Mouse (Mus musculus) cerebellum, adult 2 months (tissue): ENCODE results near the gene Mlf1. TPM values are rescaled to one million over a fixed set of nuclear protein-coding genes. Genes with fewer than 3 reads are reported as not detected.

Experiments
- DNase-seq, 2 experiments: peaks; one replicate each; pipeline ENCODE4 v3.0.0; 2021
- H3K27ac ChIP-seq: fragments of 200-500 bp; 2 replicates; pipeline ENCODE4 v1.5.1; 2012; ENCODE audit warnings: low read length, control low read depth, inconsistent platforms; ENCODE audit not compliant: insufficient read depth
- H3K27me3 ChIP-seq: fragments of 200-500 bp; 2 replicates; pipeline ENCODE4 v1.6.1; 2012; ENCODE audit warnings: inconsistent platforms, mild to moderate bottlenecking, low read length, moderate library complexity; ENCODE audit not compliant: control insufficient read depth, insufficient read depth
- H3K4me1 ChIP-seq: fragments of 200-500 bp; 2 replicates; pipeline ENCODE4 v1.6.1; 2011; ENCODE audit warnings: low read length; ENCODE audit not compliant: control insufficient read depth, insufficient read depth
- H3K4me3 ChIP-seq: fragments of 200-500 bp; replicated peaks from 2 replicates; pipeline ENCODE3; 2011; ENCODE audit warnings: mild to moderate bottlenecking, low read depth, low read length, control low read depth; ENCODE audit not compliant: insufficient read depth
- CTCF ChIP-seq: fragments of 200-500 bp; IDR thresholded peaks from 2 replicates; pipeline ENCODE4 v1.5.1; 2011; ENCODE audit warnings: low read depth, mild to moderate bottlenecking, control low read depth, low read length, moderate library complexity, borderline replicate concordance; ENCODE audit not compliant: insufficient read depth
- POLR2A ChIP-seq: fragments of 200-500 bp; IDR thresholded peaks from 2 replicates; pipeline ENCODE4 v1.6.1; 2011; ENCODE audit warnings: low read length, control low read depth, borderline replicate concordance; ENCODE audit not compliant: insufficient read depth
- WGBS: fragments of 180-500 bp; shearing (Covaris S2); methylation state at CpG from one replicate; pipeline ENCODE4 v1.1.7; 2018; 5-methylcytosine and 5-hydroxymethylcytosine counted together
- polyA plus RNA-seq: library from polyadenylated mRNA; depleted of rRNA; stranded (reverse); fragments of >200 nt; gene quantifications from 2 replicates; pipeline ENCODE4 v1.2.3, GENCODE M21; 2012; rRNA removed

Gene Mlf1
- 1.6 and 2.3 TPM in 2 replicates for polyA plus RNA-seq

DNA sequence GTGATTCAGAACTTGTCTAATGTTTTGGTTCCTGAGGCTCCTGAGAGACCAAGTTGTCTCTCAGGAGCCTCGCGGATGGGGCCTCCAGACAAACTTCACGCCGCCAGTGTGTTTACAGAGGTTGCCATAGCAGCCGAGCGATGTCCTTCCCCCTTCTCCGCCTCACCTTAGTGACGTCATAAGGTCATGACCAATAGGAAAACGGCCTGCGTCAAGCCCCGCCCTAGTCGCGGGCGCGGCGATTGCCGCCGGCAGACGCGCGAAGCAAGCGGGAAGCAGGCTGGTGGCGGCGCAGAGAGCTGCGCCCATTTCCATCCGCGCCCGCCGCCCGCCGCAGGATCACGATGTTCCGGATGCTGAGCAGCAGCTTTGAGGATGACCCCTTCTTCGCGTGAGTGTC lies at the start of gene Mlf1:
Gene Mlf1 (plus strand): TSS at position 226 of the 400 bp plus-strand sequence.
- TF ChIP-seq POLR2A (no peak), CTCF (no peak)
- WGBS, result under 1% methylated on average over 35 of the region's 35 CpGs

DNA sequence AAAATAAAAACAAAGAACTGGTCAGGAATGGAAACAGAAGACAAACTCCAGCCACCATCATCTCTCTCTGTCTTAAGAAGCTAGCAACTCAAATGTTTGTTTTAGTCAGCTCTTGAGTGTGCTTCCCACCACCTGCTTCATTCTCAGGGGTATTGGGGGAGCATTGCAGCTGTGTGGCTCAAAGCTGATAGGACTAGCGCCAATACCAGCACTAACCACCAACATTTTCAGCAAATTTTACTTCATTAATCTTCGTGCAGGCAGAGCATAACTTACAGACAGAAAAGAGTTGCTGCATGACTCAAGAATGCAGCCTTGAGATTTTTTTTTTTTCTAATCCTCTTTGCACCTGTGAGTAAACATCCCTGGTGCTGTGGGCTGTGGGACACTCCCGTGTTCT lies 34.3 kb upstream of the Mlf1 start:
- no peak for DNase-seq
- TF ChIP-seq POLR2A (no peak), CTCF (no peak)
- Histone ChIP-seq H3K27ac (no peak overlapping the region), H3K4me3 (no peak overlapping the region), H3K4me1 (no peaks in the 10 kb centered on the region), H3K27me3 (no peaks in the 10 kb centered on the region)
- WGBS, result 68% methylated on average over 3 of the region's 3 CpGs

More for the DNA sequence above, at the start of gene Mlf1:
- no peaks in the 10 kb centered on the region for H3K4me1 ChIP-seq
- peak within 1 kb of the TSS; percentile 50 for H3K4me3 ChIP-seq
- H3K27ac ChIP-seq, result no peak within 1 kb of the TSS
- DNase-seq, result peak; percentile 88 to 89
- H3K27me3 ChIP-seq, result no peaks in the 10 kb centered on the region

- Histone ChIP-seq H3K4me1 (no peaks in the 10 kb centered on the region), H3K27ac (no peak overlapping the region), H3K4me3 (no peak overlapping the region), H3K27me3 (no peaks in the 10 kb centered on the region)
- no peak for DNase-seq
- 69% methylated on average over 7 of the region's 7 CpGs for WGBS
- TF ChIP-seq CTCF, result no peak
- no peak for TF ChIP-seq POLR2A
Observed at GRCm38 (mm10) chr3:67340921-67341320, 33.0 kb upstream of the Mlf1 start.

DNA sequence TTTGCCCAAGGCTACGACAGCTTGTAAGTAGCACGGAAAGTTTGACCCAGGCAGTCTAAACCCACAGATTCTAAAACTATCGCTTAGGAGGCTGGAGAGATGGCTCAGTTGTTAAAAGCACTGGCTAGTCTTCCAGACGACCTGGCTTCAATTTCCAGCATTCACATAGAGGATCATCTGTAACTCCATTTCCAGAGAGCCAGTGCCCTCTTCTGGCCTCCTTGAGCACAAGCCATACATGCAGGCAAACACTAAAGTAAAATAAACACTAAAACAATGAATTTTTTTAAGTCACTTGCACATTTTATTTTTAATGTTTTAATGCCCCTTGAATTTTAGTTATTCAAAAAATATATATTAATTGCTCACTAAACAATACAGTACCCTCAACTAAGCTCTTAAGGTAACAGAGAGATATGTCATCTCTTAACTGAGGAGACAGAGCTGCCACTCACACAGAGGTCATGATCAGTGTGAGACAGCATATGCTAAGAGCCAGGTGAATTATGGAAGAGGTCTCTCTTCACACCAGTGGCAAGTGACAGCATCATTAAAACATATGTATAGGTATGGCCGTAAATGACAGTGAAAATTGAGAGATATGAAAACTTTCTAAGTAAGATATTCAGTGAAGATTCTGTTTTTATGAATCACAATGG lies 30.8 kb upstream of the Mlf1 start:
- TF ChIP-seq POLR2A (no peak), CTCF (peak; percentile 13; the same call in 1 of the 2 replicates)
- Histone ChIP-seq H3K4me3 (no peak overlapping the region), H3K4me1 (no peaks in the 10 kb centered on the region), H3K27me3 (no peaks in the 10 kb centered on the region), H3K27ac (no peak overlapping the region)
- DNase-seq, result no peak
- 61% methylated on average over 5 of the region's 5 CpGs for WGBS

GRCm38 (mm10) chr3:67344599-67344998 lies 29.3 kb upstream of the Mlf1 start:
- Histone ChIP-seq H3K4me3 (no peak overlapping the region), H3K4me1 (no peaks in the 10 kb centered on the region), H3K27me3 (no peaks in the 10 kb centered on the region), H3K27ac (no peak overlapping the region)
- TF ChIP-seq CTCF (peak; percentile 62; the same call in 1 of the 2 replicates), POLR2A (no peak)
- WGBS, result 8% methylated on average over 2 of the region's 2 CpGs
- DNase-seq, result peak; percentile 34 to 48

GRCm38 (mm10) chr3:67346674-67347073 lies 27.2 kb upstream of the Mlf1 start:
- 53% methylated on average over 2 of the region's 2 CpGs for WGBS
- H3K27me3 ChIP-seq, result no peaks in the 10 kb centered on the region
- no peaks in the 10 kb centered on the region for H3K4me1 ChIP-seq
- no peak for DNase-seq
- H3K27ac ChIP-seq, result no peak overlapping the region
- H3K4me3 ChIP-seq, result no peak overlapping the region
- TF ChIP-seq POLR2A, result no peak
- no peak for TF ChIP-seq CTCF

GRCm38 (mm10) chr3:67351406-67352127 lies 22.3 kb upstream of the Mlf1 start:
- Histone ChIP-seq H3K4me3 (no peak overlapping the region), H3K27ac (no peak overlapping the region), H3K27me3 (no peaks in the 10 kb centered on the region), H3K4me1 (no peaks in the 10 kb centered on the region)
- TF ChIP-seq CTCF, result no peak
- no peak for TF ChIP-seq POLR2A
- DNase-seq, result no peak
- 73% methylated on average over 12 of the region's 12 CpGs for WGBS
